Mouse (Mus musculus) embryo, embryonic 9.5 days (tissue): ENCODE measurements around the gene Exoc3l4.

Source experiments
- DNase-seq: peaks from one replicate; pipeline ENCODE4 v3.0.0-alpha.2; 2017; ENCODE audit errors: extremely low spot score

Exoc3l4 gene

GRCm38 (mm10) chr12:111411631-111412355, 5.0 kb upstream of the Exoc3l4 start:
- DNase-seq = no peak

- no peak for DNase-seq
Measured at GRCm38 (mm10) chr12:111412581-111413284, 4.1 kb upstream of the Exoc3l4 start.

- DNase-seq = peak; percentile 90
Measured at GRCm38 (mm10) chr12:111413300-111413699, 3.5 kb upstream of the Exoc3l4 start.

DNA sequence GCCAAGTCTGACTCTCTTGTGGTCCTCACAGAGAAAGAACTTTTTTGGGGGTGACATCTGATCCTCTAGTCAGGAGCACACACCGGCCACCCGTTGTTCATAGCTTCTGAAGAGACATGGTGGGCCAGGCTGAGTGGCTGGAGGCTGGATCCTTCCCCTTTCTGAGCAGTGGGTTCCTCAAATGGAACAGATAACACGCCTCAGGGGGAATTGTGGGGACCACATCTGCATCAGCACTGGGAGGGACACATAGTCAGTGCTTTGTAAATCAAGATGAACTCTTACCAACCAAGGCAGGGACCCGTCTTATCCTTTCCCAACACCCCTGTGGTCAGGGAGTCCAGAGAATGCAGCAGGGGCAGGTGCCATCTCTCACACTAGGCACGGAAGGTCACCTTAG, 3.1 kb downstream of the Exoc3l4 start:
- DNase-seq = no peak

DNA sequence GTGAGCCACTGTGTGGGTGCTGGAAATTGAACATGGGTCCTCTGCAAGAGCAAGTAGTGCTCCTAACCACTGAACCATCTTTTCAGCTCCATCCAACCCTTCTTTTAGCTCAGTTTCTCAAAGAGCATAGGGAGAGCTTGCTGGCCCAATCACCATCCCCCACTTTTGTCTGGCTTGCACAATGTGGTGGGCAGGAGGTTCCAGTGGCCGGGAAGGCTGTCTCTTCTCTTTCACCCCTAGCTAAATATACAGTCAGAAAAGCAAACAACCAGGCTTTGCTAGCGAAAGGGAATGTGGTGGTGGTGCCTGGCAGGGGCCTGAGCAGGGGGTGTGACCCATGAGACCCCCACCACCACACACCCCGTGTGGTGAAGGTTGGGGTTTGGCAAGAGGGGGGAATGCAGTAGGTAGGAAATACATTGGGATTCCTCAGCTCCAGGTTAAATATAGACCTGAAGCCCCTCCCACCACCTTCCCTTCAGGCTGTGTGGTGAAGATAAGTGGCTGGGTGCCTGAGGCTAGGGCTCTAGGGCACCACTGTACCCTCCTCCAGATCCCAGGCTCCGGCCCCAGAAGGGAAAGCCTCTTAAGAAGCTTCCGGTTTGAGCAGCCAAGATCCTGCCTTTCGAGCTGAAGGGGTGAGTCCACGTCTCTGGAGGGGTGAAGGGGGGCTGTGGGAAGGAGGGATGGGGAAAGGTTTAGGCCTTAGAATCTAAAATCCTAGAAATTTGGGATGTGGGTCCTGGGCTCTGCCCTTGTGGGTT, 4.3 kb downstream of the Exoc3l4 start:
- DNase-seq = no peak

GRCm38 (mm10) chr12:111422852-111423251, 6.0 kb downstream of the Exoc3l4 start:
- no peak for DNase-seq

DNA sequence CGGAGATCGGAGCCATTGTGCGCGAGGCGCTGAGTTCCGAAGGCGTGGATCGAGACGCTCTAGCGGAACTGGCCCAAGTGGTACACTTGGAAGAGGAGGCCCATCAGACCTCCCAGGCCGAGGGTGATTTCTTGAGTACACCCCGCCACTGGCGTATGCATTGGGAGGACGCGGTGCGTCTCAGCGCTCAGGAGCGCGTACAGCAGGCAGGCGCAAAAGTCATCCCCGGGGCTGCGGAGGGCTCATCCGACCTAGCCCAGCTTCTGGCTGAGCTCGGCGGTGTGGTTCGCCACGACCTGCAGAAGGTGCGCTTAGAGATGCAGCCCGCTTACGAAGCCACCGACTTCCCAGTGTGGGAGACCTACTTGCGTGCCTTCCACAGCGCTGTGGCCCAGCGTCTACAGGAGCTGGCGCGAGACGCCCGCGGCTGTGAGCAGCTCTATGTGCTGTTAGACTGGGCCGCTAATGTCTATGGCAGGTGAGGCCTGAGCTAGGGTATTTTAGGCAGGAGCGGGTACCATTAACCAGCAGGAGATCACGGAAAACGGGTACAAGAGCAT, 6.8 kb downstream of the Exoc3l4 start:
- no peak for DNase-seq

DNA sequence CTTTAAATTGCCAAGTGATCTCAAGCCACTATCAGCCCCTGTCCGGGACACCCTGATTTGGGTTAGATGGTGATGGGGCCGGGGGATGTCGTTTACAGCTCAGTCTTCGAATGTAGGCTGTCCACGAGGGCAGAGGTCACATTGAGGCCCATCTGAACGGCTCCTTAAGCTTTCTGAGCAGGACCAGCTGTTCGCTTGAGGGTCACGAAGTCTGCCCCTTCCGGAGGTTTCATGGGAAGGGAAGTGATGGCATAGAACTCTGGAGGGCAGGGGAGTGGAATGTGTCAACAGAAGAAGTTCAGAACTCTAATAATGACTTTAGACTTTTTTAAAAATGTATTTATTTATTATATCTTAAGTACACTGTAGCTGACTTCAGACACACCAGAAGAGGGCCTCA, 7.7 kb downstream of the Exoc3l4 start:
- no peak for DNase-seq

DNA sequence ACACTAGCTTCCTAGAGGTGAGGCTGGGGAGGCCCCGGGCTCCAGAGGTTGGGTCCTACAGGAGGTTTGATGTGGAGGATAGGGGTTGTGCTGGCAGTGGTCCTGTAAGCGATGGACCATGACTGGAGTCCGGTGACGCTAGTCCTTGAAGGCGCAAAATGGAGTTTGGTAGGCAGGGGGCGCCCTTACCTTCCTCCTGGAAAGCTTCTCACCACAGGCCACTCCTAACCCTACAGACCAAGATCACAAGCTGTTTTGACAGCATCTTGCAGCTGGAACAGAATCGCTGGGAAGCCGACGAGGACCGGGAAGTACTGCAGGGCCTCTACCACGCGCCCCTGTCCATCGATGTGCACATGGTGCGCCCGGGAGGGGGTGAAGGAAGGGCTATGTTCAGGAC, 8.4 kb downstream of the Exoc3l4 start:
- peak; percentile 85 for DNase-seq

DNA sequence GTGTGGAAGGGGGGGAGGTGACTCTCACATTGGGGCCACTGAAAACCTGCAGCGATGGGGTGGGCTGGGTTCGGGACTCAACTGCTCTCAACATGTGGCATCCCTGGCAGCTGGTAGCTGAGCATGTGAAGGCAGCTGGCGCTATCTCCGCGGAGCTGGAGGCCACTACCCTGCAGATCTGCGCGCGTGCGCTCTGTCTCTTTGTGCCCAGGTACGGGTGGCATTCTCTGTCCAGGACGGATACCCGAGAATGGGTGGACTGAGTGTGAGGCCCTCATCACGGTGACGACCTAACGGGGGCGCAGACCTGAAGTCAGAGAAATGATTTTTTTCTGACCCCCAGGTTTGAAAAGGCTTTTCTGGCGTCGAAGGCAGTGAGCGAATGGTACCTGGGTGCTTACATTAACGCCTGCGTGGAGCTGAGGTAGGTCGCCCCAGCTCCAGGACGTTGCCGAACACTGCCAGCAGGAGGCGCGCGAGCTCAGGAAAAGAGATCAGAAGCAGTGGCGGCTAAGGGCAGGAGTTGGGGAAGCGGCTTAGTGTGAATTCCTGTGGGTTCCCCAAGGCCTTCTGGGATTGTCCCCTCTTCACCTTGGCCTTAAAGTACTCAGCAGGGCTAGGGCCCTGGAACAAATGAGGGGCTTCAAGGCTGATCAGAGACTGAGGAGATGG, 9.1 kb downstream of the Exoc3l4 start:
- DNase-seq = peak; percentile 90

GRCm38 (mm10) chr12:111427438-111428113, 10.8 kb downstream of the Exoc3l4 start:
- DNase-seq = no peak

GRCm38 (mm10) chr12:111428364-111428763, 11.5 kb downstream of the Exoc3l4 start:
- no peak for DNase-seq

GRCm38 (mm10) chr12:111428961-111429911, 12.4 kb downstream of the Exoc3l4 start:
- DNase-seq = no peak

DNA sequence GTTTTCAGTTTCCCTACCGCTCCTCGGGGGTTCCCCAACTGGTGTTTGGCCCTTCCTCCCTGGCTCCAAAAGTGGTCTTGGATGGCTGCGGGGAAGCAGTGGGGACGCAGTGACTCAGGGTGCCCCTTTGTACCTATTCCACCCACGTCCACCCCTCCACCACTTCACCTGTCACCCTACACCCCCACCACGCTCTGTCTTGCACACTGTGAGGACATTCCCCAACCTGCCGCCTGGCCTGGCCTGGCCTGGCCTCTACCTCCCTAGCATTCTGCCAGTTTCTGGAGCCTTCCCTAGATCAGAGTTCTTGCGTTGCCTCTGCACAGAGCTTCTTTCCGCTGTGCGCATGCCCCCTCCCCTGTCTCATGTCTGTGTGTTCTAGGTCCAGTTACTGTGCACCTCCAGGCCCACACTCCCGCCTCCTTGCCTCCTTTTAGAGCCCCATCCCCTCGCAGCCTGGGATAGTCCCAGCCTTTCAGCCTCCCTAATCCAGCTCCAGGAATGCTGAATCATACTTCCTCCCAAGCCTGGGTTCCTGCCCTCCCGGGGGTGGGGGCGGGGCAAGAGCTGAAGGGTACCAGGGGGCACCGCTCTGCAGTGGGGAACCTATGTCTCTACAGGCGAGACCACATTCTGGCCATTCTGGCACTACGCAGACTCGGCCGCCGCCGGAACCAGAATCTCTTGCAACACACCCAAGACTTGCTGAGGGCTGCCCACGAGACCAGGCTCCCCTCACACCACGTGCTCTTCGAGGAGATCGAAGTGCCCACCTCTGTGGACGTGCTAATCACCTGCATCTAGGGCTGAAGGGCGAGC, 13.4 kb downstream of the Exoc3l4 start:
- DNase-seq = no peak

- no peak for DNase-seq
Measured at GRCm38 (mm10) chr12:111430868-111431817, 14.3 kb downstream of the Exoc3l4 start.

DNA sequence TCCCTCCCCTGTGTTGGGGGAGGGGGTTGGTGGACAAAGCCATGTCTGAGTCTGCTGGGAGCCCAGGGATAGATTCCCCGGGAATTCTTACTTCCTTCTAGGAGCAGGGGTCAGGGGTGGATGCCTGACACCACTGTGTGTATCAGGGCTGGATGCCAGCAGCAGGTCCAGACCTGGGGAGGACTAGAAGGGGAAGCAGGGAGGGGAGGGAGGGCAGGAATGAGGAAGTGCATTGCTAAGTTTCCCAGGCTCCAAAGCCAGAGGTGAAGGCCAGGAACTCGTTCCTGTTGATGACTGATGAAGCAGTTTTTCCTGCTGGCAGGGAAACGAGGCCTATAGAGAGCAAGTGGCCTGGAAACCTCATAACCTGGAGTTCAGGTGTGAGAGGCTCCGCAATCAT, 15.3 kb downstream of the Exoc3l4 start:
- DNase-seq = no peak

- DNase-seq = no peak
Measured at GRCm38 (mm10) chr12:111432751-111433331, 16.0 kb downstream of the Exoc3l4 start.
